Mouse (Mus musculus): ENCODE measurements around the gene Gbx2. TPM values are rescaled to one million over a fixed set of nuclear protein-coding genes. Genes with fewer than 3 reads are reported as not detected.

Gene Gbx2
- polyA plus RNA-seq (2015; fragmentation: Nextera tagmentation; extraction: Ambion mirVana) = 0.28 and 0.29 TPM in 2 replicates

DNA sequence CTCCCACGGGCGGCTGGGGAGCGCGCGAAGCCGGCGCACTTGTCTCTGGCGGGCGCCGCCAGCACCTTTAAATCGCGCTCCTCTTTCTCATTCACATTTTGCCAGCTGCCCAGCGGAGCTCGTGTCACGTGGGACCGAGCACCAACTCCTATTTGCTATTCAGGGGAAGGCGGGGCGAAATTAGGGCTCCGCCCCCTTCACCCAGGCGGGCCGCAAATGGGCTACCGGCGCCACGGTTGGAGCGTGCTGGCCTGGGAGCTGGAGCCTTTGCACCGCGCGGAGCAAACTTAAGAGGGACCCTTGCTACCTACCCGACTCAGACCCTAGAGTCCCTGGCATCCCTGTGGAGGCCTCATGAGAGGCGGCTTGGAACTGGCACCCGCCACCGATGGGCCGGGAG is at the start of gene Gbx2:
Gbx2 (minus strand) TSS at position 60 of the 400 bp plus-strand sequence.
- peak; percentile 25; the same call in 1 of the 2 replicates for ATAC-seq (ENCODE audit: insufficient number of reproducible peaks, low FRiP score, low TSS enrichment, low read depth)
- under 1% methylated on average over 33 of the region's 33 CpGs for WGBS
- peak within 1 kb of the TSS; percentile 42 for H3K4me3 ChIP-seq (replicated peaks)
- H3K36me3 ChIP-seq = no peaks in the 10 kb centered on the region
- no peaks in the 10 kb centered on the region for H3K9me3 ChIP-seq (replicated peaks)
- peaks cover 59% of the 10 kb centered on the region for H3K4me1 ChIP-seq
- no peak within 1 kb of the TSS for H3K27ac ChIP-seq (replicated peaks)
- no peak within 1 kb of the TSS for H3K9ac ChIP-seq
- H3K27me3 ChIP-seq = peaks cover 99% of the 10 kb centered on the region
- H3K4me2 ChIP-seq (replicated peaks) = peak within 1 kb of the TSS; percentile 74

- Histone ChIP-seq H3K4me3 (replicated peaks) (no peak overlapping the region), H3K27me3 (peaks cover 8% of the 10 kb centered on the region; the same call in 1 of the 2 replicates), H3K9ac (no peak overlapping the region), H3K36me3 (no peaks in the 10 kb centered on the region), H3K9me3 (replicated peaks) (no peaks in the 10 kb centered on the region), H3K4me2 (replicated peaks) (no peak overlapping the region), H3K4me1 (no peaks in the 10 kb centered on the region), H3K27ac (replicated peaks) (no peak overlapping the region)
- 92% methylated on average over 8 of the region's 8 CpGs for WGBS
- ATAC-seq (ENCODE audit: insufficient number of reproducible peaks, low FRiP score, low TSS enrichment, low read depth) = no peak
These were observed 46.3 kb upstream of the Gbx2 start for GRCm38 (mm10) chr1:89977261-89977660.

DNA sequence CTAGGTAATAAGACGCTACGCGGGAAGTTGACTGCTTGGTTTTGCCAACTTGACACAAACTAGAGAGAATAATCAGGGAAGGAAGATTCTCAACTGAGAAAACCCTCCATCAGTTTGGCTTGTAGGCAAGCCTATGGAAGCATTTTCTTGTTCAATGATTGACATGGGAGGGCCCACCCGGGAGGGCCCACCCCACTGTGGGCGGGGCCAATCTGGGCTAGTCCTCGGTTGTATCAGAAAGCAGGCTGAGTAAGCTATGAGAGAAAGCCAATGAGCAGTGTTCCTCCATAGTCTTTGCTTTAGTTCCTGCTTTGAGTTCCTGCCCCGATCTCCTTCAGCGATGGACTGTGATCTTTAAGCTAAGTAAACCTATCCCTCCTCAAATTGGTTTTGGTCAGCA is 45.4 kb upstream of the Gbx2 start:
- H3K4me2 ChIP-seq (replicated peaks) = no peak overlapping the region
- no peak overlapping the region for H3K9ac ChIP-seq
- no peak for ATAC-seq (ENCODE audit: insufficient number of reproducible peaks, low FRiP score, low TSS enrichment, low read depth)
- H3K4me3 ChIP-seq (replicated peaks) = no peak overlapping the region
- no peaks in the 10 kb centered on the region for H3K4me1 ChIP-seq
- WGBS = 79% methylated on average over 8 of the region's 8 CpGs
- H3K36me3 ChIP-seq = no peaks in the 10 kb centered on the region
- H3K27ac ChIP-seq (replicated peaks) = no peak overlapping the region
- no peaks in the 10 kb centered on the region for H3K9me3 ChIP-seq (replicated peaks)
- peaks cover 15% of the 10 kb centered on the region for H3K27me3 ChIP-seq

DNA sequence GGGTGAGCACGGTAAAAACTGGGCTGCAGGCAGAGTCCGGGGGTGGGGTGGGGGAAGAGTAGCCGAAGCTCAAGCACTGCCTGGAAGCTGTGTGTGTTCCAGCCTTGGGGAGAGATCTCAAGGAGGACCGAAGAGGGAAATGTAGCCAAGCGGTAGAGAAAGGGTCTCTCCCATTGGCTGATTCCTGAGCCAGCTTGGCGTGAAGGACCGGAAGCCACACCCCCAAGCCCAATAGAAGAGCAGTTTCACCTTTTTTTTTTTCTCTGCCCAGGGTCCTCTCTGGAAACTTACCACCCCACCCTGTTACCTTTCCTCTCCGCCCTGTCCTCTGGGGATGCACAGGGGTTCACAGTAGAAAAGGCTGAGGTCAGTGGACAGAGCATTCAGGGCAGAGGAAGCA is 43.6 kb upstream of the Gbx2 start:
- H3K36me3 ChIP-seq = no peaks in the 10 kb centered on the region
- WGBS = 74% methylated on average over 8 of the region's 8 CpGs

DNA sequence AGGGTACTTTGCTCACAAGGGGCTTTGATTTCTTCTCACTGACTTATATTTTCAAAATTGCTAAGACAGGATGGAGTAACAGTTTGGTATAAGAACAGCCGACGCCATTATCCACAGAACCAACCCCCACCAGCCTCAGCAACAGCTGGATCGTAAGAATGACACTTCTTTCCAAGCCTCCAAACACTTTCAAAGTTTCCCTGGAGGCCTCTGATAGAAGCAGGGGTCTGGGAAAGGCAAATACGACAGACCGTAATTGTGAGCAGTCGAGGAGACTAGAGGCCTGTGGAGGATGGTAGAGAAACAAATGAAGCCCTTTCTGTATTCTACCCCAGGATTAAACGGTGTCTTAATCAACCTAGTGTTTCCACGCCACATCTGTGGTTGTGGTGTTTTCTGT is 40.9 kb upstream of the Gbx2 start:
- ATAC-seq (ENCODE audit: insufficient number of reproducible peaks, low FRiP score, low TSS enrichment, low read depth) = no peak
- no peaks in the 10 kb centered on the region for H3K9me3 ChIP-seq (replicated peaks)

More for the DNA sequence above, 43.6 kb upstream of the Gbx2 start:
- no peaks in the 10 kb centered on the region for H3K9me3 ChIP-seq (replicated peaks)
- no peak overlapping the region for H3K9ac ChIP-seq
- H3K4me2 ChIP-seq (replicated peaks) = no peak overlapping the region
- no peak overlapping the region for H3K27ac ChIP-seq (replicated peaks)
- no peak overlapping the region for H3K4me3 ChIP-seq (replicated peaks)
- no peak for ATAC-seq (ENCODE audit: insufficient number of reproducible peaks, low FRiP score, low TSS enrichment, low read depth)
- H3K4me1 ChIP-seq = no peaks in the 10 kb centered on the region
- peaks cover 33% of the 10 kb centered on the region for H3K27me3 ChIP-seq

GRCm38 (mm10) chr1:89969714-89970110 is 38.7 kb upstream of the Gbx2 start:
- H3K9ac ChIP-seq = no peak overlapping the region
- H3K9me3 ChIP-seq (replicated peaks) = no peaks in the 10 kb centered on the region
- peaks cover 9% of the 10 kb centered on the region; the same call in 1 of the 2 replicates for H3K4me1 ChIP-seq
- H3K4me3 ChIP-seq (replicated peaks) = no peak overlapping the region
- WGBS = 78% methylated on average over 4 of the region's 4 CpGs
- H3K27me3 ChIP-seq = peaks cover 57% of the 10 kb centered on the region
- no peak for ATAC-seq (ENCODE audit: insufficient number of reproducible peaks, low FRiP score, low TSS enrichment, low read depth)
- no peaks in the 10 kb centered on the region for H3K36me3 ChIP-seq
- no peak overlapping the region for H3K27ac ChIP-seq (replicated peaks)
- H3K4me2 ChIP-seq (replicated peaks) = no peak overlapping the region

More for the DNA sequence above, 40.9 kb upstream of the Gbx2 start:
- no peak overlapping the region for H3K4me3 ChIP-seq (replicated peaks)
- 40% methylated on average over 8 of the region's 8 CpGs for WGBS
- H3K36me3 ChIP-seq = no peaks in the 10 kb centered on the region
- H3K27me3 ChIP-seq = peaks cover 53% of the 10 kb centered on the region
- H3K27ac ChIP-seq (replicated peaks) = no peak overlapping the region
- no peak overlapping the region for H3K4me2 ChIP-seq (replicated peaks)
- H3K4me1 ChIP-seq = peaks cover 9% of the 10 kb centered on the region; the same call in 1 of the 2 replicates
- no peak overlapping the region for H3K9ac ChIP-seq

DNA sequence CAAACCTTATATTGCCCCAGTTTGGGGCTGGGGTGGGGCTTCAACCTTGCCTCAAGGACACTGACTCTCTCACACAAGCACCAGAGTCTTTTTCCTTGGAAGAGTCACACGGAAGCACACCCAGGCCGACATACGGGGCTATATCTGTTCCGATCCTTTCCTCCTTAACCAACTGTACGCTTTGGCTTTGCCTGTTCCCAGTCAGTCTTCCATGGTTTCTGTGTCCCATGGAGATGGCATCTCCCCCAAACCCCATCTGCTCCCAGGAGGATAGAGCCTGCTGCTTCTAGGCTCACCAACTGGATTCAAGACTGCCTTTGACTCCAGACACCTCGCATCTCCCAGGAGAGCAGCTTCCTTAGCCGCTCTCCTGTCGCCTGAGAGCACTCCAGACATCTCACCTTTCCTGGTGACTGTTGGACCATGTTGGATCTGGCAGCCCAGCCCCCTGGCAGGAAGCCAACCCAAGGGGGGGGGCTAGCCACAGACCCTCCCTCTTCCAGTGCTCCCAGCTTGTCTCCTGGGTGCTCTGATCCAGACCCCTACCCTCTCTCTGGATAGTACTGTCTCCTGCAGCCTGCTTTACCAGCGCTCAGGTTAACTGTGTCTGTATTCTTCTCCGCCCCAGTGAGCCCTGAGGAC is 38.2 kb upstream of the Gbx2 start:
- H3K27ac ChIP-seq (replicated peaks) = no peak overlapping the region
- H3K4me1 ChIP-seq = peaks cover 9% of the 10 kb centered on the region; the same call in 1 of the 2 replicates
- no peak for ATAC-seq (ENCODE audit: insufficient number of reproducible peaks, low FRiP score, low TSS enrichment, low read depth)
- H3K4me3 ChIP-seq (replicated peaks) = peak overlapping the region; percentile 56; the same call in 1 of the 2 replicates
- 59% methylated on average over 10 of the region's 10 CpGs for WGBS
- peaks cover 57% of the 10 kb centered on the region for H3K27me3 ChIP-seq
- H3K4me2 ChIP-seq (replicated peaks) = peak overlapping the region; percentile 97; the same call in 1 of the 2 replicates
- H3K9ac ChIP-seq = no peak overlapping the region
- no peaks in the 10 kb centered on the region for H3K9me3 ChIP-seq (replicated peaks)
- H3K36me3 ChIP-seq = no peaks in the 10 kb centered on the region

DNA sequence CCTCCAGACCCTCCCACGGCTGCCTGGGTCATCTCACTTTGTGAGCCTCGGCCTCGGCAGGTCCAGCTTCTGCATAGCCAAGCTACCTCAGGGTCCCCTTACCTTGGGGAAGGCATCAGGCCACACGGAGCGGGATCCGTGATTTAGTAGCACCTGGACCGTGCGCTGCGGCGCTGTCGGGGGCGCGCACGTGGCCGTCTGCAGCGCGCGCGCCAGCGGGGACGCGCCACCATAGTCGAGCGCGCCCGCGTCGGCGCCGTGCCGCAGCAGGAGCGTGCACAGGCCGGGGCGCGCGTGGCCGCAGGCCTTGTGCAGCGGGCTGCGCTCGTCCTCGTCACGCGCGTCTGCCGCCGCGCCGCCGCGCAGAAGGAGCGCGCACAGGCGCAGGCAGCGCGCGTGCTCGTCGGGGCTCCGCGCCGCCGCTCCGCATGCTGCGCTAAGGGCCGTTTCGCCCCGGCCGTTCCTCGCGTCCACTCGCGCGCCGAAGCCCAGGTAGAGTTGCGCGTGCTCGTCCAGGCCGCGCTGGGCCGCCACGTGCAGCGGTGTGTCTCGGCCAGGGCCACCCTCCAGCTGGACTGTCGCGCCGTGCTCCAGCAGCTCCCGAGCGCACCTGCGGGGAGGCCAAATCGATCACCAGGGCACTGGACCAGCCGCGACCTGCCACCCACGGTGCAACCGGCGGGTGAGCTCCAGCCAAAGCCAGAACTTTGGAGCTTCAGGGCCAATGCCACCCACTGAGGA is 37.3 kb upstream of the Gbx2 start:
- ATAC-seq (ENCODE audit: insufficient number of reproducible peaks, low FRiP score, low TSS enrichment, low read depth) = no peak
- under 1% methylated on average over 91 of the region's 95 CpGs for WGBS
- H3K27me3 ChIP-seq = peaks cover 61% of the 10 kb centered on the region

DNA sequence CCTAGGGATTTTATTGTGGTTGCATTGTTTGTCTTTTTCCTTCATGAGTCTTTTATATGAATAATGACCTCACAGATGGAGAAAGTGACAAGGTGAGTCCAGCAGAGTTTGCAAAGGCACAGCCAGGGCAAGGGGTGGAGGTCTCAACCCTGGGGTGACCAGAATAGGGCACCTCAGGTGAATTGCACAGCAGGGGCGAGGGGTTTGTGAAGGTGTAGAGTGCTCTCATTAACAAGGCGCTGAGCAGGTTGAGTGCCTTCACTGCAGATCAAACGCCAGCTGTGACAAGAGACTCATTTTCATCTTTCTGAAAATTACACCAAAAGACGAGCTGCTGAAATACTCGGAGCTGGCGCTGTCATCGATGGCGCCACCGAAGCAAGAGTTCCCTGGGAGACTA is 36.6 kb upstream of the Gbx2 start:
- H3K27me3 ChIP-seq = peaks cover 61% of the 10 kb centered on the region
- no peak overlapping the region for H3K27ac ChIP-seq (replicated peaks)
- H3K9ac ChIP-seq = no peak overlapping the region
- H3K36me3 ChIP-seq = no peaks in the 10 kb centered on the region
- H3K4me1 ChIP-seq = peaks cover 9% of the 10 kb centered on the region; the same call in 1 of the 2 replicates
- peak overlapping the region; percentile 56; the same call in 1 of the 2 replicates for H3K4me3 ChIP-seq (replicated peaks)
- no peak for ATAC-seq (ENCODE audit: insufficient number of reproducible peaks, low FRiP score, low TSS enrichment, low read depth)
- no peaks in the 10 kb centered on the region for H3K9me3 ChIP-seq (replicated peaks)
- 19% methylated on average over 9 of the region's 9 CpGs for WGBS
- peak overlapping the region; percentile 97 for H3K4me2 ChIP-seq (replicated peaks)

More for the DNA sequence above, 37.3 kb upstream of the Gbx2 start:
- Histone ChIP-seq H3K4me1 (peaks cover 9% of the 10 kb centered on the region; the same call in 1 of the 2 replicates), H3K4me2 (replicated peaks) (peak overlapping the region; percentile 97), H3K9ac (peak overlapping the region; percentile 26; the same call in 1 of the 2 replicates), H3K36me3 (no peaks in the 10 kb centered on the region), H3K27ac (replicated peaks) (no peak overlapping the region), H3K9me3 (replicated peaks) (no peaks in the 10 kb centered on the region), H3K4me3 (replicated peaks) (peak overlapping the region; percentile 56)

DNA sequence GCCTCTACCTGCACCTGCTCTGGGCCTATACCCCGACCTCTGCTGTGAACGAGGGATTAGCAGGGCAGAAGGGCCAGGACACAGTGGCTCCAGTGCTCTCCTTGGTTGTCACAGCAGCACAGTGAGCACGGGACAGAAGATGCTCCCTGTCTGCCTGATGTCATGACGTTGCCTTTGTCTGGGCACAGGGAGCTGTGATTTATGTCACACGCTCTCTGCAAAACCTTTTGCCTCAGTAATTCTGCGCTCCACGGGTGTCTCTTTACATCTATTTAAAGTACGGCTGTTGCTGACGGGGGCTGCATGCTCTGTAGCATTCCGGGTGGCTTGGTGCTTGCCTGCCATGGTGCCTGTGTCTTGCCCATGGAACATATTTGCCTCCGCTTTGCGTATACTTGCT is 33.4 kb upstream of the Gbx2 start:
- no peak overlapping the region for H3K4me3 ChIP-seq (replicated peaks)
- H3K9ac ChIP-seq = no peak overlapping the region
- peaks cover 14% of the 10 kb centered on the region; the same call in 1 of the 2 replicates for H3K4me1 ChIP-seq
- no peaks in the 10 kb centered on the region for H3K9me3 ChIP-seq (replicated peaks)
- no peak overlapping the region for H3K27ac ChIP-seq (replicated peaks)
- no peak for ATAC-seq (ENCODE audit: insufficient number of reproducible peaks, low FRiP score, low TSS enrichment, low read depth)
- H3K27me3 ChIP-seq = peaks cover 52% of the 10 kb centered on the region
- H3K36me3 ChIP-seq = no peaks in the 10 kb centered on the region
- no peak overlapping the region for H3K4me2 ChIP-seq (replicated peaks)
- 63% methylated on average over 12 of the region's 12 CpGs for WGBS

DNA sequence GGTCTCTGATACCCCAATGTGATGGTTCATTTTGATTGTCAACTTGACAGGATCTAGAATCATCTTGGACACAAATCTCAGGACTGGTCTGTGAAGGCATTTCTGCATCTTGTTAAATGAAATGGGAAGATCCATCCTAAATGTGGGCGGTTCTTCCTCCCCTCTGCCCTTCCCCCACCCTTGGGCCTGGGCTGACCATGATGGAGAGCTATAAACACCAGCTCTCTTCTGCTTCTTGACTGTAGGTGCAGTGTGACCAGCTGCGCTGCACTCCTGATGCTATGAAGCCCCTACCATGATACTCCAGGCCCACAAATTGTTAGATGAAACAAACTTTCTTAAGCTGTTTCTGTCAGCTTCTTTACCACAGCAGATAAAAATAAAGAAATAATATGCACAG is 32.3 kb upstream of the Gbx2 start:
- H3K27me3 ChIP-seq = peaks cover 45% of the 10 kb centered on the region
- ATAC-seq (ENCODE audit: insufficient number of reproducible peaks, low FRiP score, low TSS enrichment, low read depth) = no peak
- no peaks in the 10 kb centered on the region for H3K9me3 ChIP-seq (replicated peaks)
- WGBS = 92% methylated on average over 2 of the region's 2 CpGs
- H3K4me3 ChIP-seq (replicated peaks) = no peak overlapping the region
- H3K9ac ChIP-seq = no peak overlapping the region
- no peak overlapping the region for H3K27ac ChIP-seq (replicated peaks)
- H3K4me1 ChIP-seq = peaks cover 8% of the 10 kb centered on the region; the same call in 1 of the 2 replicates
- H3K4me2 ChIP-seq (replicated peaks) = no peak overlapping the region
- no peaks in the 10 kb centered on the region for H3K36me3 ChIP-seq

All from embryonic facial prominence, embryonic 15.5 days (tissue).